Mouse (Mus musculus) embryonic facial prominence, embryonic 13.5 days (tissue): ENCODE measurements at regions not wholly inside any gene's neighbourhood (a gene's known extent, or its start where the extent isn't known, plus 50 kb on each side); places are given as distances from the start of the nearest gene placed in this dataset.
"Not testable (repeated sequence)": the region's sequence is repeated elsewhere in the genome, so short reads cannot be mapped to it uniquely, and the experiment has no call there.

Experiments
- ATAC-seq: fragments of 200-750 bp; cut with Nextera tagmentation; 2 replicates; pipeline ENCODE4 v1.8.0; 2017; ENCODE audit warnings: low read depth; ENCODE audit not compliant: insufficient number of reproducible peaks, insufficient read depth, low FRiP score, low TSS enrichment
- H3K27ac ChIP-seq: fragments of 300-500 bp; sonication (generic); 2 replicates; pipeline ENCODE4 v1.5.1; 2015; ENCODE audit warnings: moderate library complexity, mild to moderate bottlenecking, inconsistent platforms
- H3K27me3 ChIP-seq: fragments of 300-500 bp; sonication (generic); 2 replicates; pipeline ENCODE4 v1.6.1; 2015; ENCODE audit warnings: mild to moderate bottlenecking, inconsistent platforms
- H3K36me3 ChIP-seq: fragments of 300-500 bp; sonication (generic); 2 replicates; pipeline ENCODE4 v1.6.1; 2015; ENCODE audit warnings: mild to moderate bottlenecking, inconsistent platforms
- H3K4me1 ChIP-seq: fragments of 300-500 bp; sonication (generic); 2 replicates; pipeline ENCODE4 v1.6.1; 2015; ENCODE audit warnings: inconsistent platforms
- H3K4me2 ChIP-seq: fragments of 300-500 bp; sonication (generic); 2 replicates; pipeline ENCODE4 v1.6.1; 2015; ENCODE audit warnings: moderate library complexity, mild to moderate bottlenecking, inconsistent platforms
- H3K4me3 ChIP-seq: fragments of 300-500 bp; sonication (generic); 2 replicates; pipeline ENCODE4 v1.5.1; 2015; ENCODE audit warnings: mild to moderate bottlenecking, inconsistent platforms
- H3K9ac ChIP-seq: fragments of 300-500 bp; sonication (generic); 2 replicates; pipeline ENCODE4 v1.6.1; 2015; ENCODE audit warnings: mild to moderate bottlenecking, inconsistent platforms
- H3K9me3 ChIP-seq: fragments of 300-500 bp; sonication (generic); 2 replicates; pipeline ENCODE4 v1.6.1; 2016; ENCODE audit warnings: inconsistent platforms
- WGBS: fragments of 180-500 bp; shearing (Covaris S2); methylation state at CpG from one replicate; pipeline ENCODE4 v1.1.7; 2015; ENCODE audit warnings: mixed read lengths; 5-methylcytosine and 5-hydroxymethylcytosine counted together

GRCm38 (mm10) chr6:22459440-22460016 lies 103.5 kb upstream of the Fam3c start:
- H3K4me2 ChIP-seq = no peak overlapping the region
- WGBS = 73% methylated on average over 7 of the region's 7 CpGs
- no peak overlapping the region for H3K9ac ChIP-seq
- H3K27ac ChIP-seq = no peak overlapping the region
- ATAC-seq = no peak
- H3K4me1 ChIP-seq = 0 out of 2 replicates have a peak, but pooled peaks cover 3% of the 10 kb centered on the region
- no peaks in the 10 kb centered on the region for H3K9me3 ChIP-seq
- no peaks in the 10 kb centered on the region for H3K36me3 ChIP-seq
- no peak overlapping the region for H3K4me3 ChIP-seq
- no peaks in the 10 kb centered on the region for H3K27me3 ChIP-seq

- no peak for ATAC-seq
- no peaks in the 10 kb centered on the region for H3K4me1 ChIP-seq
- H3K27me3 ChIP-seq = no peaks in the 10 kb centered on the region
- H3K4me2 ChIP-seq = no peak overlapping the region
- H3K27ac ChIP-seq = no peak overlapping the region
- H3K4me3 ChIP-seq = no peak overlapping the region
- H3K36me3 ChIP-seq = no peaks in the 10 kb centered on the region
- no peak overlapping the region for H3K9ac ChIP-seq
- 88% methylated on average over 2 of the region's 2 CpGs for WGBS
- no peaks in the 10 kb centered on the region for H3K9me3 ChIP-seq
Observed at GRCm38 (mm10) chr6:22452203-22452602, 96.2 kb upstream of the Fam3c start.

GRCm38 (mm10) chr6:22450501-22450900 lies 94.5 kb upstream of the Fam3c start:
- Histone ChIP-seq H3K4me1 (no peaks in the 10 kb centered on the region), H3K4me2 (no peak overlapping the region), H3K36me3 (no peaks in the 10 kb centered on the region), H3K9ac (no peak overlapping the region), H3K27me3 (no peaks in the 10 kb centered on the region), H3K27ac (no peak overlapping the region), H3K9me3 (no peaks in the 10 kb centered on the region), H3K4me3 (no peak overlapping the region)
- no peak for ATAC-seq

- WGBS = 92% methylated on average over 9 of the region's 9 CpGs
- no peak overlapping the region for H3K4me2 ChIP-seq
- no peaks in the 10 kb centered on the region for H3K4me1 ChIP-seq
Observed at GRCm38 (mm10) chr6:22448906-22449305, 92.9 kb upstream of the Fam3c start.

GRCm38 (mm10) chr6:22447636-22448035 lies 91.6 kb upstream of the Fam3c start:
- Histone ChIP-seq H3K27me3 (no peaks in the 10 kb centered on the region), H3K9me3 (no peaks in the 10 kb centered on the region), H3K9ac (no peak overlapping the region), H3K27ac (no peak overlapping the region), H3K36me3 (no peaks in the 10 kb centered on the region), H3K4me1 (peaks cover 4% of the 10 kb centered on the region; the same call in 1 of the 2 replicates), H3K4me2 (no peak overlapping the region), H3K4me3 (no peak overlapping the region)
- 73% methylated on average over 2 of the region's 2 CpGs for WGBS
- ATAC-seq = no peak

More at GRCm38 (mm10) chr6:22448906-22449305, 92.9 kb upstream of the Fam3c start:
- Histone ChIP-seq H3K9ac (no peak overlapping the region), H3K4me3 (no peak overlapping the region), H3K36me3 (no peaks in the 10 kb centered on the region), H3K9me3 (no peaks in the 10 kb centered on the region), H3K27ac (no peak overlapping the region), H3K27me3 (no peaks in the 10 kb centered on the region)
- no peak for ATAC-seq

GRCm38 (mm10) chr6:22446621-22447310 lies 90.7 kb upstream of the Fam3c start:
- ATAC-seq = no peak
- H3K27ac ChIP-seq = no peak overlapping the region
- H3K4me3 ChIP-seq = no peak overlapping the region
- H3K36me3 ChIP-seq = no peaks in the 10 kb centered on the region
- 72% methylated on average over 15 of the region's 15 CpGs for WGBS
- H3K4me1 ChIP-seq = peaks cover 4% of the 10 kb centered on the region; the same call in 1 of the 2 replicates
- H3K4me2 ChIP-seq = no peak overlapping the region
- no peaks in the 10 kb centered on the region for H3K27me3 ChIP-seq
- H3K9me3 ChIP-seq = no peaks in the 10 kb centered on the region
- no peak overlapping the region for H3K9ac ChIP-seq

GRCm38 (mm10) chr6:22444856-22445255 lies 88.8 kb upstream of the Fam3c start:
- ATAC-seq, H3K27ac ChIP-seq, H3K4me3 ChIP-seq, H3K4me2 ChIP-seq, H3K36me3 ChIP-seq, H3K4me1 ChIP-seq, H3K9ac ChIP-seq, H3K27me3 ChIP-seq, H3K9me3 ChIP-seq: not testable (repeated sequence)
- 90% methylated on average over 6 of the region's 6 CpGs for WGBS

- 74% methylated on average over 12 of the region's 12 CpGs for WGBS
- H3K9me3 ChIP-seq = no peaks in the 10 kb centered on the region
- H3K4me2 ChIP-seq = no peak overlapping the region
Observed at GRCm38 (mm10) chr6:22444220-22444619, 88.2 kb upstream of the Fam3c start.

GRCm38 (mm10) chr6:22443573-22443972 lies 87.5 kb upstream of the Fam3c start:
- WGBS = 19% methylated on average over 8 of the region's 8 CpGs
- H3K9me3 ChIP-seq = no peaks in the 10 kb centered on the region
- no peaks in the 10 kb centered on the region for H3K36me3 ChIP-seq
- peaks cover 4% of the 10 kb centered on the region; the same call in 1 of the 2 replicates for H3K4me1 ChIP-seq
- H3K27ac ChIP-seq = no peak overlapping the region
- ATAC-seq = no peak
- no peak overlapping the region for H3K4me3 ChIP-seq
- H3K27me3 ChIP-seq = no peaks in the 10 kb centered on the region
- H3K4me2 ChIP-seq = no peak overlapping the region
- H3K9ac ChIP-seq = no peak overlapping the region

More at GRCm38 (mm10) chr6:22444220-22444619, 88.2 kb upstream of the Fam3c start:
- H3K4me1 ChIP-seq = peaks cover 4% of the 10 kb centered on the region; the same call in 1 of the 2 replicates
- H3K4me3 ChIP-seq = no peak overlapping the region
- no peak overlapping the region for H3K9ac ChIP-seq
- no peaks in the 10 kb centered on the region for H3K36me3 ChIP-seq
- H3K27ac ChIP-seq = no peak overlapping the region
- H3K27me3 ChIP-seq = no peaks in the 10 kb centered on the region
- no peak for ATAC-seq

GRCm38 (mm10) chr6:22443170-22443569 lies 87.1 kb upstream of the Fam3c start:
- peaks cover 4% of the 10 kb centered on the region; the same call in 1 of the 2 replicates for H3K4me1 ChIP-seq
- no peak overlapping the region for H3K4me3 ChIP-seq
- ATAC-seq = no peak
- no peak overlapping the region for H3K9ac ChIP-seq
- no peaks in the 10 kb centered on the region for H3K36me3 ChIP-seq
- no peak overlapping the region for H3K4me2 ChIP-seq
- H3K27me3 ChIP-seq = no peaks in the 10 kb centered on the region
- H3K27ac ChIP-seq = no peak overlapping the region
- H3K9me3 ChIP-seq = no peaks in the 10 kb centered on the region
- 65% methylated on average over 3 of the region's 3 CpGs for WGBS

GRCm38 (mm10) chr6:22442591-22442990 lies 86.5 kb upstream of the Fam3c start:
- H3K4me1 ChIP-seq = peaks cover 4% of the 10 kb centered on the region; the same call in 1 of the 2 replicates
- no peak overlapping the region for H3K9ac ChIP-seq
- no peak for ATAC-seq
- no peak overlapping the region for H3K4me2 ChIP-seq
- 87% methylated on average over 8 of the region's 8 CpGs for WGBS
- H3K9me3 ChIP-seq = no peaks in the 10 kb centered on the region
- no peak overlapping the region for H3K4me3 ChIP-seq
- no peak overlapping the region for H3K27ac ChIP-seq
- H3K36me3 ChIP-seq = no peaks in the 10 kb centered on the region
- no peaks in the 10 kb centered on the region for H3K27me3 ChIP-seq

- no peak overlapping the region for H3K27ac ChIP-seq
- H3K4me2 ChIP-seq = no peak overlapping the region
- 61% methylated on average over 9 of the region's 9 CpGs for WGBS
- no peak overlapping the region for H3K9ac ChIP-seq
- H3K36me3 ChIP-seq = no peaks in the 10 kb centered on the region
- H3K9me3 ChIP-seq = no peaks in the 10 kb centered on the region; the same call in 1 of the 2 replicates
- no peak overlapping the region for H3K4me3 ChIP-seq
- H3K4me1 ChIP-seq = peaks cover 4% of the 10 kb centered on the region; the same call in 1 of the 2 replicates
- H3K27me3 ChIP-seq = no peaks in the 10 kb centered on the region
- ATAC-seq = no peak
Observed at GRCm38 (mm10) chr6:22439871-22440270, 83.8 kb upstream of the Fam3c start.
